Mouse (Mus musculus) erythroid progenitor cell, adult 5-6 weeks (primary cell): ENCODE measurements around the gene Dapp1. TPM values are rescaled to one million over a fixed set of nuclear protein-coding genes. Genes with fewer than 3 reads are reported as not detected.
A peak's percentile ranks its signal among the peaks of the same experiment; 100 is the strongest.
"Not testable (repeated sequence)": the region's sequence is repeated elsewhere in the genome, so short reads cannot be mapped to it uniquely, and the experiment has no call there.

Experiments
- ATAC-seq: replicated peaks from 2 replicates; pipeline ENCODE4 v1.8.0; 2016; ENCODE audit warnings: moderate number of reproducible peaks, mild to moderate bottlenecking, moderate TSS enrichment, inconsistent platforms; ENCODE audit not compliant: poor library complexity, low FRiP score, severe bottlenecking
- total RNA-seq, 2 experiments: library from RNA; stranded (forward) in 1 of 2; stranded (reverse) in 1 of 2; fragments of 150-400 nt in 1 of 2; fragments of 186-747, 209-891 nt in 1 of 2; gene quantifications; 2 replicates each; pipeline versions ENCODE4 v1.2.3 to v1.2.4; 2015 to 2017; ENCODE audit warnings: low replicate concordance in 2 of 2

The Dapp1 gene
- total RNA-seq, 2 experiments from 2014 or later: 26.3 to 27.7 TPM

DNA sequence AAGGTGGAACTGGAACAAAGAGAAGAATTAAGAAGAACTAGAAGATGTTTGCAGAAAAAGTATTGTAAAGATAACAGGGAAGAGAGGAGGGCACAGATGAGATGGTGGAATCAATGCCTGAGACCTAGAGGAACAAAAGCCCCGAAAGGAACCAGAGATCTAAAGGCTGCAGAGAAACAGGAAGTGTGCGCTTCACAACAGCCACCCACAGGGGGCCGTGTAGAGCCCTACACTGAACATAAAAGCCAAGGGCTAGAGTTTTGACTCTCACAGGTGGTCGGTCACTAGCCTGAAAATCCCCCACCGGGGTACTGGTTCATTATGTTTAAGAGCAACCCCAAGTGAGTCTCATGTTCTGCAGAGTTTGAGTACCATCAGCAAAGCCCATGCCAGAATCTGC lies 11.0 kb upstream of the Dapp1 start:
- no peak for ATAC-seq

DNA sequence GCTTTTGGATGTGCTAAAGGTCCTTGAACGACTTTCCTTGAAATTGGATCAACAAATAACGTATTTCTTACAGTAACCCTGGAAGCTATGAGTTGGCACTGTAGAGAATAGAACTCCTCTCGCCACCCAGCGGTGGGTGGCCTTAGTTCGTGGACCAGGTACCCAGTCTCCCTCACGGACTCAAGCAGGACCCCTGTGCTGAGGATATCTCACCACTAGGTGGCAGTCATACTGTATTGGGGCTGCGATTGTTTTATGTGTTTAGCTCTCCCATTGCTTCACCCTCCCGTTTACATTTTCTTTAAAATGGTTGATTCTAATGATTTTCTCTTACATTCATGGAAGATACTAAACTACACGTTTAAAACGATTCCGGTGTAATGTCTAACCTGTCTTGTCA lies 9.8 kb upstream of the Dapp1 start:
- peak; percentile 95 for ATAC-seq

DNA sequence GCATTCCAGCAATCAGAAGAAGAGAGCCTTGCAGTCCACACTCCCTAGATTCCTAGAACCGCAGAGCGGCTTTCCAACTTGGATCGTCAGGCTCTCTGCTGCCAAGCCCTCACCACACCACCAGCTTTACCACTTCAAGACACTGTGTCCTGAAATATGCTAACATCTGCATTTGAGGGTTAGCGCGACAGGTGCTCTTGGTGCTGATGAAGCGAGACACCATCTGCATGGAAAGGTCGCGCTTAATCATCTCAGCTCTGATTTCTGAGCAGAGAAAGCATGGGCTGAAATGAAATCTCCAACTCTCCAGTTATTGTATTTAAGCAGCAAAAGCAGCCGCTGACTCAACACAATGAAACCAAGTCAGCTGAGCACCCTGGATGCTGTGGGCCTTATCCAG lies 8.1 kb upstream of the Dapp1 start:
- no peak for ATAC-seq

DNA sequence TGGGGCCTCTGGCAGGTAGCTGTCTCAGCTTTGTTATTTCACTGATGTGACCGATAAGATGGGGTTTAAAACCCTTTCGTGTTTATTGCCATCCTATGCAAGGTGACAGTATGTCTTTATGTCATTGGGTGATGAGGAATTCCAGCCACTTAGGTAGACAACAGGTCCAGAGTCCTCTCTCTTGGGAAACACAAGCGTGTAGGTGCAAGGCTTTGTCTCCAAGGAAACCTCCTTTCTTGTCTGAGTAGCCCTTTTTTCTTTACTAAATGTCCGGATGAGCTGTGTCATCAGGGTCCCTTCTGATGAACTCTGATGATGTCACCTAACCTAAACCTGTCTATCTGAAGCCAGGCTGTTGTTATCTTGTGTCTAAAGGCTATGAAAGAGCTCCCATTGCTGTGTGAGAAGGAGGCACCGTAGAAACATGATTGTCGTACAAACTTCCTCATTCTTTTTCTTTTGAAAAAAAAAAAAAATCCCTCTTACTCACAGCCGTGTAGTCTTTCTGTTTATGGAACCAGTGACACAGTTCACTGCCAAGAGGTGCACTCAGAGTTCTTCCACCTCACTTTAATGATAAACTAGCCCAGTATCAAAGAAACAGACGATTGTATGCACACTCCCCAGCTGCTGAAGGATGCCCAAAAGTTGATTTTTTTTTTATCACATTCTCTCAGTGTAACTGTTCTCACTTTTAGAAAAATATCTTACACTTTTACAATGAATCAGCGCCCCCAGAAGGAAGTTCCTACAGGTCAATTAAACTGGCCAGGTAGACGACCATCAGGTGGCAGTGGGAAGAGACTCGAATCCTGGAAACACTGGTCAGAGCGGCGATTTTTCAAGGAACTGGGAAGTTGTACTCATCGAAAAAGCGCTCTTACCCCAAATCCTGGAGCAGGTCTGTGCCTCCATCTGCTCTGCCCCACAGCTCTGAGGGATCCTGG lies 637 bp downstream of the Dapp1 start:
- peak; percentile 65 for ATAC-seq

DNA sequence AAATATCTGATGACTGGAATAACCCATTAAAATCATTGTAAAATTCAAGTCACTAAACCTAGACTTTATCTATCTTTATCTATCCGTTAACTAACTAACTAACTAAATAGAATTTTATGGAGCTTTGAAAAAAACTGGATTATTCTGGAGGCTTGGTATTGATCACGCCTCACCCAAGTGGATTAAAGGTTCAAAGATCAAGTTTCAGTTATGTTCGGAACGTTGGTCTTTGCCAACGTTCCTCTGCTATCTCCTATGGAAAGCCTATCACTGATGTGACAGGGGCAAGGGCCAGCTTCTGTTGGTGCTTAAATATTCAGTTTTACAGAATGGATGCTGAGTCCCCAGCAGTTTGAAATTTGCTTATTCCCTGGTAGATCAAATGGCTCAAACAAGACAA lies 3.1 kb downstream of the Dapp1 start:
- no peak for ATAC-seq

DNA sequence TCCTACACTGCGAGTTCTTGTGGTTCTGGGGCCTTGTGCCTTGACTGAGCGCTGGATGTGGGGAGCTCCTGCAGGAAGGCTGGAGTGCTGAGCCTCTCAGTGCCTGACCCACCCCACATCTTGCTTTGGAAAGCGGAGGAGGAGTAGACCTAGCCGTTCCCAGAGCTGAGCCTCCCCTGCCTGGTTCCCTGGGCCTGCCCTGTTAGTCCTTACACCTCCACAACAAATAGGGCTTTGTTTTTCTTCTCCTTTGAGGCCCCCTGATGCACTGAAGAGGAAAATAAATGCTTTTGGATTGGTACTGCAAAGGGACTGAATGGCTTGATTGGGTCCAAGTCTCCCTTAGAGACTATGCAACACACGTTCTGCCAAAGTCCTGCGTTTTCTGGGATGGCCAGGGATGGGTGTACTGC lies 3.7 kb downstream of the Dapp1 start:
- ATAC-seq: no peak

DNA sequence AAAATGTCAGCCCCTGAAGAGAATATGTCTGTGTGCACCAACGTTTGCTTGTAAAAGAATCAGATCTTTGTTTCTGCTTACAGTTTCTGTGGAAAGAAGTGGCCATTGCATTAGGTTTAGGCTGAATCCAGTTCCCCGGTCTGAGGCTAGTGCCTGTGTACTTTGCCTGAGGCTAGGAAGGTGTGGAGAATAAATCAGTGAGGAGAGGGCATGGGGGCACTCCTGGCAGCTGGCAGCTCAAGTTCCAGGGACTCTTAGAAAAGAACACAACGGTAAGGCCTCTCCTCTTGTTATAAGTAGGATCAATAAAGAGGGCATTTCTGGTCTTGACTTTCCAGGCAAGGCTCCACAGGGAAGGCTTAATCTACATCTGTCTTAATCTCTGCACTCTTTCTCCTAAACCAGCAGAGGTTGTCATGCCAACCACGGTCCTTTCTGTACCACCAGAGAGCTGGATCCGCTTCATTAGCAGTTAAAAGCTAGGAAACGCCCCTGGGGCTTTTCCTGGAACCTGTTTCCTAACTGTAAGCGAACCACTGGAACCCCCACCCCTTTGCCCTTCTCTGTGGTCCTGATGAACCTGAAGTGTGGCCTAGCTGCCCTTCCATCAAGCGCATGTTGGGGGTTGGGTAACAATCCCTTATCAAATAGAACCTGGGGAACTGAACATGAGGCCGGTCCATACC lies 4.3 kb downstream of the Dapp1 start:
- ATAC-seq: no peak

DNA sequence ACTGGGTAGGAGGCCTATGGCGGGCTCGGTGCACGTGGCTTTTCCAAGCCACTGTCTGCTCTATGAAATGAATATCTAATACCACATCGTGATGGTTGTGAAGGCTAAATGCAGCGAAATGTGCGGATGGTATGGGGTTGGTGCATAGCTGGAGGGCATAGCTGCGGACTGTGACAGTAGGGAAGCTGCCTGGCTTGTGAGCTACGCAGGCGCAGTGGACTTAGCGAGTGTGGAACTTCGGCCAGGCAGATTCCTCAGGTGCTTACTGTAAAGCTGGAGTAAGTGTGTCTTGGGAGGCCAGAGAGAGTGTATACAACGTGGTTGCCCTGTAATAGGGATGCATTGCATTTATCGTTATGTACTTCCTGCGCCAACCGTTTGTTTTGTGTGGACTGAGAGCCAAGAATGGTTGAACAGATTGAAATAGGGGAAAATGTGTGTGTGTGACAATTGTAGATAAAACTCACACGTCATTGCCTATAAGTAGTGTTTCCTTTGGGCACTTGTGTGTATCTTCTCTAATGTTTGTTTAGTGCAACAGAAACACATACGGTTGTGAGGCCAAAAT lies 5.4 kb downstream of the Dapp1 start:
- ATAC-seq: no peak

DNA sequence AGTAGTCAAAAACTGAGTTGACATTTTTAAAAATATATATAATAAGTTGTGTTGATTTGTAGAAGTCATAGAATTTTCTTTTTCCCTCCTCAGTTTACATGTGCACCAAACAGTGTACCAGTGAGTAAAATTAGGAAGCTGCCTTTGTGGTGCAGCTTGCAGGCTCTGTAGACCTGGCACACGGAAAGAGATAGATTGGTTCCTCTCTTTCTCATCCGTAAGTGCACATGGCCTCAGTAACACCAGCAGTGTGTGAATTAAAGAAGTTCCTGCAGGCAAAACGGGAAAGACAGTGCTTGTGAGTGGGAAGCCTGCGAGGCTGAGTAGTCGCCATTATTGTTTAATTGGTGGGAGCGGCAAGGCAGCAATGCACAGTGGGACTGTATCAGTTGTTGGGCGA lies 5.9 kb downstream of the Dapp1 start:
- no peak for ATAC-seq

DNA sequence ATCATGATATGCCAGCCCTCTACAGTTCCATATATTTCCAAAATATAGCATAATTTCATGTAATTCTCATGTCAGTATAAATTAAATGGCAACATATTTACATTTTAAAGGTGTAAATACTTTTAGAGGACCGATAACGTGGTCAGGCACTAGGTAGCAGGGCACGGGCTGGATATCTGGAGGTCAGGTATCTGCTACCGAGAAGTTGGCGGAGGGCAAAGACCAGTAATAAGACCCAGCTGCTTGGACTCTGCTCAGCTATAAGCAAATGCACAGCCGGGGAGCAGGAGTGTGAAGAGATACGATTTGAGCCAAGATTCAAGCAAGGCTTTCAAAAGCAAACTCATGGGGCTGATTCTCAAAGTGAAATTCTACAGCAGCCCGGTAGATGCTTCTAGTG lies 7.0 kb downstream of the Dapp1 start:
- ATAC-seq: no peak

DNA sequence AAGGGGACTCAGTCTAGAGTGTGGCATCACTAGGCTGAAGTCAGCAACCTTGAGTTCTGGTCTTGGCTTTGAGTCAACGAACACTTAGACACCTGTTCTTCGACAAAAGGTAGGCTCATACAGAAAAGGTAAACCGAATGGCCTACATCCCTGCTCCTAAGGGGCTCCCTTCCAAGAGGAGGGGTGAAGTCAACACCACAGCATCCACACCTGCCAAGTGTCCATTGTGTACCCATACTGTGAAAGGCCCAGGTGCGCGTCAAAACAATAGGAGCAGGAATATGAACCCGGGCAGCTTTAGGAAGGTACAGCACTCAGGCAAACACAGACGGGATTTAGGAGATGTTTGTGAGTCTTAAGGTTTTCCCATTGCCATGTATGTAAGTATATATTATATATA lies 8.4 kb downstream of the Dapp1 start:
- no peak for ATAC-seq

DNA sequence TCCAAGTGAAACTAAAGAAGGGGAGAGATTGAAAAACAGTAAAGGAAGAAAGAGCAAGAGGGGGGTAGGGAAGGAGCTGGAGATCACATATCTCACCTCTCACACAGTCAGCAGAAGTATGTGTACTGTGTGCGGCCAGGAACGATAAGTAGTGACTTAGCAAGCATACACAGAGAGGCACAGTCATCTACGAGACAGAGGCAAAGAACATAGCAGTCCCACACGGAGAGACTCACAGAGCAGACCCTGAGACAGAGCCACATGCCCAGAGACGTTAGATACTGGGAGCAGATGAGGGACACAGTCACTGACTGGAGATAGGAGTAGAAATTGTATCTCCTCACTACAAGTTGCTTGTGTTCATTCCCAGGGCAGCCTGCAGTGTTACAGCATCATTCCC lies 9.1 kb downstream of the Dapp1 start:
- ATAC-seq: peak; percentile 61

DNA sequence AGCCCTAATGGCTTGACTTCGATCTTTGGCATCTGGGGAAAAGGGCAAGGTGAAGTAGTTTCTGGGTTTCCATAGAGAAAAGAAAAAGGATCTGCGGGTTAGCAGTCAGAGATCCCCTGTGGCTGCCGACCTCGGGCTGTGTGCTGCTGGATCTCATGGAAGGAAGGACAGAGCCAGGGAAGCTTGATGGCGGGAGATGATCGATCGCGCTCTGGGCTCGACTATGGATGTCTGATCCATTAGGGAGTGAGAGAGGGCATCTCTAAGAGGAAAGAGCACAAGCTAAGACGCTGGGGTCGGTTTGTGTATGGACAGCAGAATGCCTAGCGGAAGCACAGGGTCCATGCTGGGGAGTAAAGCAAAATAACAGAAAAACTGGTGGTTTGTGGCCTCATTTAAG lies 11.4 kb downstream of the Dapp1 start:
- ATAC-seq: peak; percentile 23; the same call in 1 of the 2 replicates

DNA sequence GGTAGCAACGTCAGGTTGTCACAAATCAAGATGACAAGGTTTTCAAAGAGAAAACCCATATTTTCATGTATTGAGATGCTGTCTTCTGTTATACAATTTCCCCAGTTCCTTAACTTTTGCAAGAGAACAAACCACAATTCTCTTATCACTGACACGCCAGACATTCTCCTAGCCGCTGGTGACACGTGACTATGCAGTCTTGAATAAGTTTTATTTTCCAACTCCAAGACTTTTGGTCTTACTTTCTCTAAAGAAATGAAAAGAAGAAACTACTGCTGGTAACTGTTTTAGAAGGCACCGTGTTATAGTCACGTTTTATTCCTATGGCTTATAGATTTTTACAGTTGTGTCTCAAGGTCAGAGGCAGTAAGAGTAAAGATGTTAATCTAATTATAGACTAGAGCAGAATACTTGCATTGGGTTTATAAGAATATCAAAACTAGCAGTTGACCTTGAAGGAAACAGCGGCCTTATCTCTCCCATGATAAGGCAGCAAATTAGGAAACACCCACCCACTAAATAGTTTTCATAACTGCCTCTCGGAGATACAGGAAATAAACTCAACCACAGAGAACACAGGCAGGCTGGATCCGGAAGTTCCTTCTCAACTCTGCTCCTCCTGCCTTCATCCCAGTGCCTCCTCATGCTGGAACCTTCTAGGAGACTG lies 12.4 kb downstream of the Dapp1 start:
- peak; percentile 66 for ATAC-seq

DNA sequence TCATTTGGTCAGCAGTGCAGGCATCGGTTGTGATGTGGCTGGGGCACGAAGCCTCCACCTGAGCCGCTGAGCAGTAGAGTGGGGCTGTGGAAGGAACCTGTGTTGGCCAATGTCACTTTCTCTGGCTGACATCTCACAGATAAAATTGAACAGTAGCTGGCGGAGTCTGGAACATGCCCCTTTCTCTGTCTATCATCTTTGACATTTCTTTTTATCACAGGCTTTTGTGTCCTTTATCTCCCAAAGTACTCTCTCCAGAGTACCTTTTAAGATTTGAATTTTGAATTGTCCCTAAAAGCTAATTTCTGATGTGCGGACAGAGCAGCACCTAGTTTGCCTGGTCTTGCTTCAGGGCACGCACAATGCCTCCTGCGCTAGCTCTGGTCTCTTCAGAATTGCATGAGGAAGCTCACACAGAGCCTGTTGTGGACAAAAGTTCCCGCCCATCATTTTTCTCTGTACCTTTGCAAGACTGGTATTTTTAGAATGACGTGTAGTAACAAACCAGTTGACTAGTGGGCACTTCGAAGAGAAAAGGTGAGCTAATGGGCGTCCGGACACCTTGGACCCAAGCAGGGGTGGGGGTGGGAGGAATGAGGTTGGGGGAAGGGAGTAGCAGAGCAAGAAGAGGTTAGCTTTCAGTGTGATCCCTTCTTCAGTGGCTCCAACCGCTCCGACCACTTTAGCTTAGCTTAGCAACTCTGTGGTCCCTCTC lies 13.1 kb downstream of the Dapp1 start:
- no peak for ATAC-seq

DNA sequence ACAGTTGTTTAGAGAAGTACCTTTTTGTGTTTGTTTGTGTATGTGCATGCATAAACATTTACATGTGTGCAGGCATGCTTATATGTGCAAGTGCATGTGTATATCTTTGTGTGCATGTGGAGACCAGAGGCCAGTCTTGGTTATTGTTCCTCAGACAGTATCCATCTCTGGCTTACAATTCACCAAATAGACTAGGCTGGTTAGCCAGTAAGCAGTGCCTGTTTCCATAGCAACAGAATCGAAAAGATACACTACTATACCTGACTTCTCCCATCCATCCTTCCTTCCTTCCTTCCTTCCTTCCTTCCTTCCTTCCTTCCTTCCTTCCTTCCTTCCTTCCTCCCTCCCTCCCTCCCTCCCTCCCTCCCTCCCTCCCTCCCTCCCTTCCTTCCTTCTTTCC lies 17.3 kb downstream of the Dapp1 start:
- not testable (repeated sequence) for ATAC-seq

DNA sequence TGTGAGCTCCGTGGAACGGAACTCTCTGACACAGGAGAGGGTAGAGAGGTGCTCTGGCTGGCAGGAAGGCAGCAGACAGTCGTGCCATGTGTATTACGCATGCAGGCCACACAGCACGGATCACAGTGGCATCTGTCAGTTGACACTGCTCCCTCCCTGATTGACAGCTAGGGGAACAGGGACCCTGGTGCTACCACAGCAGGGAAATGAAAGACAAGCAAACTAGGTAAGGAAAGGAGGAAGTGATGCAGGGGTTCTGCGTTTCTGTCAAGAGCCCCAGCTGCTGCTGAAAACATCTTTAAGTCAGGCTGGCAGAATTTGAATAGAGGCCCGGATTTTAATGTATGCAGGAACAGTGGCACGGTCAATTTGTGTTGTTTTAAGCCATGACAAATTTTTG lies 17.8 kb downstream of the Dapp1 start:
- ATAC-seq: no peak

DNA sequence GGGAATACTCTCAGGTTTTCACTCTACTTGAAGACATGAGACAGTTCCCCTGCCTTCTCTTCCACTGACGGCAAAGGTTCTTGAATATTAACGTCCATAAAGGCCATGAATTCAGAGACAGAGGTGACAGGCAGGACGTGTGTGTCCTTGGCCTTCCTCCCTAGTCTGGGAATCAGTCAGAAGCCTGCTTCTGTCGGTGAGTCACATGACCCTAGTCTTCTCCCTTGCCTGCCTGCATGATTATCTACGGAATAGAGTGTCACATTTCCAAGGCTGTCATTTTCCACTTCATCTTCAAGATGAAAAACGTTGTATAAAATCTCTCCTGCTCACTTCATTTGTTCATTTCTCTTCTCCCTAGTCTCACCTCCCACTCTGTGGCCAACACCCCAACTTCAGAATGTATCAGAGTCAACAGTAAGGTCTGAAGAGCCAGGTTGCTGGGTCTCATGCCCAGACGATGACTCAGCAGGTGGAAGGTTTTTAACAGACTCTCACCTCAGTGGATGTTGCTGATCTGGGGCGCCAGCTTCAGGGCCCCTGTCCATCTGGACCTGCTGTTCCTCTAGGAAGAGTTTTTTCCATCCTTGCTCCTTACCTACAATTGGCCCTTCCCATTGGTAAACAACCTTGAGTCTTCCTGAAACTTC lies 19.5 kb downstream of the Dapp1 start:
- peak; percentile 59 for ATAC-seq

DNA sequence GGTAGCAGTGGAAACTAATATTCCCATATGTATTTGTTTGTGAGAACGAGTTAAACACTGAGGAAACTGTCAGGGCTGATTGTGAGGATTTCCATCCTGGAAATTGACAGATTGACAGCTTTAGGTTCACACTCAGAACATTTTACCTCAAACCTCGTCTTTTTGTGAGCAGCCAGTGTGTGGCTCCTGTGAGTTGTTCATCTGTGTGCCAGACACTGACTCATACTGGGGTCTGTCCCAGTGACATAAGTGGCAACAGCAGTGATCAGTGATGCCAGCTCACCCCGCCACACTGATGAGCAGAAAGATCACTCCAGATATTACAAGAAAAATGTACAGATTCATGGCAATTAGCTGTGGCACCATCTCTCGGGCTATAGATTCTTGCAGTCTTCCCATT lies 21.9 kb downstream of the Dapp1 start:
- no peak for ATAC-seq
